Comparison of ENCODE assay signal across 8 mouse cellular contexts in genomic region chr9:56505083-56505792, GRCm38 (mm10).
DNase-seq lines count a peak whose midpoint lies in the region; ATAC-seq and TF ChIP-seq lines count a peak whose summit lies in the region.

No protein-coding gene starts in this region.

- no peaks in the 10 kb centered on the region for H3K79me2 ChIP-seq in myocyte (ENCODE audit: control insufficient read depth, insufficient read depth)

- H3K27me3 ChIP-seq in embryonic facial prominence, embryonic 15.5 days, result no peaks in the 10 kb centered on the region
- H3K27me3 ChIP-seq in limb, embryonic 11.5 days (ENCODE audit: control insufficient read depth, insufficient read depth, low read length), result no peaks in the 10 kb centered on the region
- H3K27me3 ChIP-seq in myocyte (ENCODE audit: control insufficient read depth, insufficient read depth, insufficient read length), result no peaks in the 10 kb centered on the region

- H3K9me3 ChIP-seq in embryonic facial prominence, embryonic 15.5 days (replicated peaks), result no peaks in the 10 kb centered on the region
- no peaks in the 10 kb centered on the region for H3K9me3 ChIP-seq in limb, embryonic 11.5 days (ENCODE audit: control insufficient read depth, low read length)

- 31% methylated on average over 9 of the region's 9 CpGs for WGBS in embryonic facial prominence, embryonic 15.5 days
- WGBS in limb, embryonic 11.5 days, result 56% methylated on average over 9 of the region's 9 CpGs

- no peaks in the 10 kb centered on the region for H3K36me3 ChIP-seq in embryonic facial prominence, embryonic 15.5 days
- H3K36me3 ChIP-seq in limb, embryonic 11.5 days (ENCODE audit: control insufficient read depth, insufficient read depth, low read length), result no peaks in the 10 kb centered on the region
- no peaks in the 10 kb centered on the region for H3K36me3 ChIP-seq in myocyte (ENCODE audit: control insufficient read depth, insufficient read depth)

- peak overlapping the region; percentile 81 for H3K4me2 ChIP-seq in embryonic facial prominence, embryonic 15.5 days (replicated peaks)
- peak overlapping the region; percentile 78 for H3K4me2 ChIP-seq in limb, embryonic 11.5 days (ENCODE audit: low read depth, severe bottlenecking)
- H3K4me2 ChIP-seq in myocyte (ENCODE audit: low read depth), result peak overlapping the region; percentile 86

- H3K27ac ChIP-seq in embryonic facial prominence, embryonic 15.5 days (replicated peaks), result peak overlapping the region; percentile 99
- H3K27ac ChIP-seq in limb, embryonic 11.5 days (replicated peaks; ENCODE audit: low read depth, low read length), result no peak overlapping the region

- H3K4me3 ChIP-seq in embryonic facial prominence, embryonic 15.5 days (replicated peaks), result peak overlapping the region; percentile 47; the same call in 1 of the 2 replicates
- no peak overlapping the region for H3K4me3 ChIP-seq in limb, embryonic 11.5 days (ENCODE audit: low read depth, low read length)
- H3K4me3 ChIP-seq in myocyte, result peak overlapping the region; percentile 34

- no peak overlapping the region for H3ac ChIP-seq in myocyte (ENCODE audit: control insufficient read depth, insufficient read length)

- peak; percentile 43 for ATAC-seq in embryonic facial prominence, embryonic 15.5 days (ENCODE audit: insufficient number of reproducible peaks, low FRiP score, low TSS enrichment, low read depth)
- no peak for ATAC-seq in limb, embryonic 11.5 days (ENCODE audit: insufficient number of reproducible peaks, low FRiP score, low TSS enrichment, low read depth)
- ATAC-seq in CD4-positive, CD25-positive, alpha-beta regulatory T cell, adult 4 months, result no peak

- no peak overlapping the region for H3K9ac ChIP-seq in embryonic facial prominence, embryonic 15.5 days
- H3K9ac ChIP-seq in limb, embryonic 11.5 days (ENCODE audit: low read length), result no peak overlapping the region

- no peak for TF ChIP-seq POLR2A in myocyte (IDR thresholded peaks at IDR 0.05; ENCODE audit: insufficient read length, low read depth)

- H3K4me1 ChIP-seq in embryonic facial prominence, embryonic 15.5 days, result peaks cover 66% of the 10 kb centered on the region
- peaks cover 11% of the 10 kb centered on the region for H3K4me1 ChIP-seq in limb, embryonic 11.5 days (ENCODE audit: control insufficient read depth, insufficient read depth, low read length)

- peak; percentile 23 to 29 for DNase-seq in cerebellum, postnatal 10 days
- no peak for DNase-seq in cerebellum, postnatal 25 days
- peak; percentile 55 for DNase-seq in heart, postnatal 4 days
- DNase-seq in limb, embryonic 11.5 days (ENCODE audit: low spot score), result peak; percentile 28
- DNase-seq in right cerebral cortex, adult 2 months (ENCODE audit: low spot score in 2 of 2), result no peak

TF ChIP-seq in myocyte, 11 proteins besides CTCF, POLR2A, EP300 and RAD21:
- TF ChIP-seq CEBPB (IDR thresholded peaks at IDR 0.05; ENCODE audit: insufficient read depth, poor library complexity, severe bottlenecking), result no peak
- no peak for TF ChIP-seq MAX (IDR thresholded peaks at IDR 0.05; ENCODE audit: low read depth)
- TF ChIP-seq TCF3 (IDR thresholded peaks at IDR 0.05; ENCODE audit: insufficient read length, low read depth), result no peak
- no peak for TF ChIP-seq TCF12 (IDR thresholded peaks at IDR 0.05; ENCODE audit: insufficient read depth, poor library complexity, severe bottlenecking)
- TF ChIP-seq E2F4 (IDR thresholded peaks at IDR 0.05; ENCODE audit: insufficient read depth), result no peak
- no peak for TF ChIP-seq MYOG (IDR thresholded peaks at IDR 0.05; ENCODE audit: control insufficient read depth in 1 of 3, insufficient read depth in 1 of 3, insufficient read length in 2 of 3, low read depth in 2 of 3)
- no peak for TF ChIP-seq POLR2AphosphoS2 (IDR thresholded peaks at IDR 0.05; ENCODE audit: insufficient read length, low read depth)

Comparison
In these comparisons a context has a peak if more than half of its experiments do, and no peak if none do; other contexts are left out.
1. DNase-seq: peak in cerebellum, postnatal 10 days (2 of 2), heart, postnatal 4 days (single experiment) and limb, embryonic 11.5 days (single experiment); none in cerebellum, postnatal 25 days (0 of 2) and right cerebral cortex, adult 2 months (0 of 2).
2. Peak in every context shown above with its lines, with median percentiles within 50 percentile points of each other: H3K4me2 ChIP-seq.